Mouse (Mus musculus) kidney, adult 11 months (tissue): ENCODE measurements around the gene Ptpn23.
"Not testable (repeated sequence)": the region's sequence is repeated elsewhere in the genome, so short reads cannot be mapped to it uniquely, and the experiment has no call there.

Experiments
- DNase-seq: peaks from one replicate; pipeline ENCODE4 v3.0.0; 2022

The Ptpn23 gene

GRCm38 (mm10) chr9:110380662-110381061 is 27.4 kb downstream of the Ptpn23 start:
- DNase-seq, result no peak

GRCm38 (mm10) chr9:110379361-110379760 is 28.7 kb downstream of the Ptpn23 start:
- DNase-seq, result no peak

- not testable (repeated sequence) for DNase-seq
These were observed 30.4 kb downstream of the Ptpn23 start for GRCm38 (mm10) chr9:110377655-110378054.

DNA sequence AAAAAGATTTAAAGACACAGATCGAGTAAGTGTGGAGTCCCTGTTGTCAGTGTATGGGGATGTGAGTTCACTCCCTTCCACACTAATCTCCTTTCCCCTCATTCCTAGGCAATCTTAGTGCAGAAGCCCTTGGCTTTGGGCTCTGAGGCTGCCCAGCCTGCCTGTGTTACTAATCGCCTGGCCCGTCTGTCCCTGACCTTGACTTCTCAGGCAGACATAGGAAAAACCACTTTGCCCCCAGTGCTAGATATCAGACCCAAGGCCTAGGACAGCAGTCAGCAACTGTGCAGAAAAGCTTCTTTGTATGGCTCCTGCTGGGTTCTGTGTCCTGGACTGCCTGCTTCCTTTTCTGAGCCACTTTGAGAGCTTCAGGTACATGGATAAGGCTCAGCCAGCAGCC is 32.3 kb downstream of the Ptpn23 start:
- DNase-seq, result no peak

DNA sequence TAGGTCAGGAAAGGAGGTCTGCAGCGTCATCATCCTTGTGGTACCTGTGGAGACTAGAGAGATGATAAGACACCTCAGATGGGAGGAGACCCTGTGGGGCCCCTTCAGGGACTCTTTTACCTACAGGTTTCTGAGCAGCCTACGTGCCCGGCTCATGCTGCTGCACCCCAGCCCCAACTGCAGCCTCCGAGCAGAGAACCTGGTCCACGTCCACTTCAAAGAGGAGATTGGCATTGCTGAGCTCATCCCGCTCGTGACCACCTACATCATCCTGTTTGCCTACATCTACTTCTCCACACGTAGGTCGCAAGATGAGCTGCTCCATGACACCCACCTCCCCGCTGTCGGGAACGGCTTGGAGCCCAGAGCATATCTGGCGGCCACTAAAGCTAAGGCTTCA is 34.1 kb downstream of the Ptpn23 start:
- DNase-seq, result no peak

- no peak for DNase-seq
These were observed 38.2 kb downstream of the Ptpn23 start for GRCm38 (mm10) chr9:110369860-110370259.

DNA sequence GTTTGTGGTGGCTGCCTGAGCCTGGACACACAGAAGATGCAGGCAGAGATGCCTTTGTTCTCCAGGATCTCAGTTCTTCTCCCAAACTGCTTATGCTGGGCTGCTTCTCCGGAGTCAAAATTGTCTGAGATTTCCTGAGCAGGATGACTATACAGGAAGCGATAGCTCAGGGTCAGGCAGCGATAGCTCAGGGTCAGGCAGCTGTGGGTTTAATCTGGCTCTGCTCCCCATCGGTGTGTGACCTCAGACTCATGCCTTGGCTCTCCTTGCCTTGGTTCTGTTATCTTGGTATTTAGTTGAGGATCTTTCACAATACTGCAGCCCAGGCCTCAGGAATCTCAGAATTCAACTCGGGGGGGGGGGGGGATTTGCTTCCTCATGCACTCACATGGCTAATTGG is 41.3 kb downstream of the Ptpn23 start:
- DNase-seq, result no peak

DNA sequence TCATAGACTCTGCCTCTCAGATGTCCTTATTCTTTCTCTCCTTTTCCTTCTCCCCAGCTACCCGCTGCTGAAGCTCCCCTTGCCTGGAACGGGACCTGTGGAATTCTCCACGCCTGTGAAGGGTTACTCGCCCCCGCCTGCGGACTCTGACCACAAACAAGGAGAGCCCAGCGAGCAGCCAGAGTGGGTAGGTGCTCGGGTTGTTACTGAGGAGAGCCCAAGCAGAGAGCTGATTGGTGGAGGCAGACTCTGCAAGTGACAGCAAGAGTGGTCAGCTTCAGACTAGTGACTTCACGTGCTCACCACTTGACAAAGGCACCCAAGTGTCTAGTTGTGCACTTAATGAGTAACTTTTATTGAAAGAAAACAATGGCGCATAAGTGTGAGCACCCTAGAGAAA is 45.7 kb downstream of the Ptpn23 start:
- DNase-seq, result no peak

DNA sequence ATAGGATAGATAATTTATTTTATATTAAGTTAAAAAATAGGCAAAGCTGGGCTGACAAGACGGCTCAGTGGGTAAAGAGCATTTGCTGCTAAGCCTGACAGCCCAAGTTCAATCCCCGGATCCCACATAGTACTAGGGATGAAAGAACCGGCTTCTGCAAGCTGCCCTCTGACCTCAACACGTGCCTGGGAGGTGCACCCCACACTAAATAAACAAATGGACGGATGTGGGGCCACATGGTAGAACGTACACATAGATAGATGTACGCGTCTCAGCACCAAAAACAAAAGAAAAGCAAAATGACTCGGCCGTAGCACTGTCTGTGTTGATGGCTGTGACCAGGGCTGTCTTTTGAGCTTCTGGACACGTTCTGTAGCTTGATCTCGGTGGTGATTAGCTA is 46.7 kb downstream of the Ptpn23 start:
- no peak for DNase-seq

DNA sequence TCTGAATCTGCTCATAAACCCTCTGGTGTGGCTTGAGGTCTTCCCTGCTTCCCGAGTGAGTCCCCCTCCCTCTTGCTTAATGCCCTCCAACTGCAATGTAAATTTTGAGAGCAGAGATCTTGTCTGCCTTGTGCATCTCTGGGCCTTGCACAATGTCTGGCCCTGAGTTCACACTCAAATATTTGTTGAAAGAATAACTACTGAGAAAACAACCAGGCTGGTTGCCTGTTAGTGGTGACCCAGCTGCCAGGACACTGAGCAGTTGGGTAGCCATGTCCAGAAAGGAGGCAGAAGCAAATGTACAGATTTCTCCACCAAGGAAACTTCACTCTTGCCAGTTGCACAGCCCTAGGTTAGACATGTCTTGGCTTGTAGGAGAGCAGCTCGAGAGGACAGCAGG is 49.7 kb downstream of the Ptpn23 start:
- DNase-seq, result no peak

DNA sequence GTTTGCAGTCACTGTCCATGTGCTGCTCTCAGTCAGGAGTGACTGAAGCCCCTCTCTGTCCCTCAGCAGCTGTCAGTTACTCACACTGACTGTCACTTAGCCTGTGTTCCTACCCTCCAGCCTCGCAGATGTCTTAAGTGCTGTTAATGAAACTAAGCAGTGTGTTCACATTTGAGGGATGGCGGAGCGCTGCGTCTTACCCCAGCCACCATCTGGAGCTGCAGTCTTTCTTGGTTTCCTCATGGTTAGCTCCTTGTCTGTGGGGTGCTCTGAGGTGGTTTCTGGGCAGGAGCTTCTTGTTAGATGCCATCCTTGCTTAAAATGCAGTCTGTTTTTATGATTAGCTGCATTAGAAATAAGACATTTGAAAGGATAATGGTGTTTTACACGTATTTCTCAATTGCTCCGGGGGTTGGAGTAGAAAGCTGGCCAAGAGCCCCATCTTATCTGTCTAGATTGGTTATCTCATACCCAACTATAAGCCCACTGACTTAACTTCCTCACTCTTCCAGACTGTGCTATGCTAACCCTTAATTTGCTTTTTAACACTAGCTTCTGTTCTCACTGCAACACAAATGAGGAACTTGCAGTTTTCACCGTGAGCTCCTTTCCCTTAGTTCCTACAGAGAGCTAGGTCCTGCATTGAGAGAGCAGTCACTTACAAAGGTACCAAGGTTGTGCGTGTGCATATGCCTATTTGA is 55.9 kb downstream of the Ptpn23 start:
- DNase-seq, result no peak

- DNase-seq, result no peak
These were observed 56.7 kb downstream of the Ptpn23 start for GRCm38 (mm10) chr9:110351350-110351749.

DNA sequence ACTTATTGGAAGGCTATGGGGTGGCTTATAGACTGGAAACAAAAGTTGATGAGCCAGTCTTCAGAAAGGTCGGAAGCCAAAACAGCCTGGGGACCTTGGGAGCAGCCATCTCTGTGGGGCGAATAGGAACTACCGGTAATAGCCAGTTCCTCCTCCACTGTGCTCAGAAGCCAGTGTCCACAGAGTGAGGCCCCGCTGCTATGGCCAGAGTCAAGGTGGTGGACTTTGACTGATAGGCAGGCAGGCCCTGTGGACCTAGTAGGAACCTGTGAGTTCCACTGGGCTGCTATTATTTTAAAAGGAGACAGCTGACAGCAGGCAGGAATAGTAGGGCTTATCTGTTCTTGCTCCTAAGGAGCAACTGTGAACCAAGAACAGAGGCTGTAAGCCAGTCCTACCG is 57.4 kb downstream of the Ptpn23 start:
- peak; percentile 56 for DNase-seq

DNA sequence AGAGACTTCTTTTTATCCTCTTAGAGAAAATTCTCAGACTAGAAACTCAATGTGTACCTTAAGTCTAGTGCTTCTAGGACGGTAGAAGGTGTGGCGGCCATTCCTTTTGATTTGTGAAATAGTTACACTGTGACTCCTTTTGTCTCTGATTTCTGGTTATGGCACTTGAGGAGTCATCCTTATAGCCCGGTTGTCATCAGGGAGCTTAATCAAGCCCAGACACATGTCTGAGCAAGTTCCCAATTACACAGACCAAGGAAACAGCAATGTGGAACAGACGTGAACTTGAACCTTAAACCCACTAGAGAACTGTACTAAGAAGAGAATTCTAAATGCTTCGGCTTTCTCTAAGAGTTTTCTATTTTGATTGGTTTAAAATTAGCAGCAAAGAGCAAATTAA is 57.8 kb downstream of the Ptpn23 start:
- DNase-seq, result no peak

DNA sequence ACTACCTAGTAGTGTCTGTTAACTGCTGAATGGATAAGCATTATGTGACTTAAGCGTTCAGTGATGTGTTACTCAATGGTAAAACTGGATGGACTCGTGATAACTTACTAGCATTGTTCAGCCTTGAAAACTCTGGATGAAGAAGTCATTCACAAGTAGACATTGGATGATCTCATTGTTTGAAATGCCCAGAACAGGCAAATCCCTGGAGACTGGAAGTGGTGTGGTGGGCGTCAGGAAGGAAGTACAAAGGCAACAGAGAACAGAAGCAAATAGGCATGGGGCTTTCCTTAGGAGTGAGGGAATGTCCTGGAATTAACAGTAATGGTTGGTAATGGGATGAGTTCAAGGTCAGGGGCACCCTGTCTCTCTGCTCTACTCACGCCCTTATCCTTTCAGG is 59.1 kb downstream of the Ptpn23 start:
- DNase-seq, result no peak

DNA sequence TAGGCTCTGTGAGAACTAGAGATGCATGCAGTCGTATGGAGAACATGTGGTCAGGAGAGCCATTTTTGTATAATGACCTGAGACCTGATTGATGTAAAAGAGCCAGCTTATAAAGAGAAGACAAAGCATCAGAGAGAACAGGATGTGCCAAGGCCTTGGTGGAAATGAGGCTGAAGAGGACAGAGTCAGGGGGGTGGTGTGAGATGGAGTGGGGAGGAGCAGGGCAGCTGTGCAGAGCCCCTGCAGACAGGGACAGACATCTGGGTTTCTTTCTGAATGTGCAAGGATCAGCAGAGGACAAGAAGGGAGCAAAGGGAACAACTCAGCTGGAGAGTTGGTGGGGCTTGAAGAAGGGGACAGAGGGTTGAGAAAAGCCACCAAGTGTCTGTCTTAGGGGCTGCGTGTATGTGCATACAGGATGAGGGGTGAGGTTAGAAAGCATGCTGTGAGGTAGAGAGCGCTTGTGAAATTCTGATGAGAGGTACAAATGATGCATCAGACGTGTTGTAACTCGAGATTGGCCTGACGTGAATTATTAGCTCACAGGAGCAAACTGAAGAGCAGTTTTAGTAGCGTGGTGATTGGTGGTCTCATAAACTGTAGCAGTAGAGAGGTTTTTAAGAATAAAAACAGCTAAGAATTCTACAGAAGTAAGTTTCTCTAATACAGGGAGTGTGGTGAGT is 62.8 kb downstream of the Ptpn23 start:
- no peak for DNase-seq

DNA sequence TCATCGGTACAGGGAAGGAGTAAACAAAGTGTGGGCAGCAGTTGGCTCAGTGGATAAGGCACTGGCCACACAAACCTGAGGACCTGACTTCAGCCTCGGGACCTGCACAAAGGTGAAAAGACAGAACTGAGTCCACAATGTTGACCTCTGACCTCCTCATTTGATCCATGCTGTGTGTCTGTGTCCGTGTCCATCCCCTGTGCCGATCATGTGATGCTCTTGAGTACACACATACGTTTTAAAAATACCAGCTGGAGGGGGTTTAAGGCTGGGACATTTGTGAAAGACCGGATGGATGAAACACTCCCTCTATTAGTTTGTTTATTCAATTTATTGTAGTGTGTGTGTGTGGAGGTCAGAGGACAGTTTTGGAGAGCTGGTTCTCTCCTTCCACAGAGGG is 64.2 kb downstream of the Ptpn23 start:
- DNase-seq, result no peak

DNA sequence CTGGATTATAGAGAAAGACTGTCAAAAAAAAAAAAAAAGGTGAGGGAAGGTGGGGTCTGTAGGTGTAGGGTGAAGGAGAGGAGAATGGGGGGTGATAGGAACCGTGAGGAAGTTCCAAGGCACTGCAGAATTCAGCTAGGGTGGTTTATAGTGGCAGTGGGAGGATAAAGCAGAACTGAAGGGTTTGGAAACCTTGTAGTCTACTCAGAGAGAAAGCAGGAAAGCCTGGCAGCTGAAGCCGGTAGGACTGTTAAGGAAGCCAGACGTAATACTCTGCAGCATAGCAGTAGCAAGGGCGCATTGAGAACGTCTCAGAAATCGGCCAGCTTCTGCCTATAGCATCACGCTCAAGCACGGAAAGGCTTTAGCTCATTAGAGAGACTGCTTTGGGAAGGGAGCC is 66.0 kb downstream of the Ptpn23 start:
- no peak for DNase-seq

GRCm38 (mm10) chr9:110340037-110340750 is 67.8 kb downstream of the Ptpn23 start:
- DNase-seq, result no peak
